Mouse (Mus musculus) adrenal gland, postnatal 10 days (tissue): ENCODE results near the gene Bri3bp. TPM values are rescaled to one million over a fixed set of nuclear protein-coding genes. Genes with fewer than 3 reads are reported as not detected.

Experiments
- microRNA-seq: library from miRNA; unstranded; fragments of <30 nt; microRNA quantifications from one replicate; pipeline ENCODE4 v1.2.0, GENCODE M21; 2021
- total RNA-seq, 2 experiments: library from RNA; stranded (reverse); gene quantifications; 2 replicates each; pipeline ENCODE4 v1.2.3; 2021

The Bri3bp gene
- total RNA-seq, 2 experiments from 2014 or later, result 31.6 to 37.1 TPM

Small RNAs within 50 kb of the gene (microRNA-seq; reads per million reads assigned to microRNA genes)
- not detected for gene Gm27551

Other genes starting within 250 kb of the Bri3bp start
- gene Scarb1, start 100.5 kb upstream of the Bri3bp start, total RNA-seq, result 1,000 to 10,000 TPM in 1 of 2 experiments, 100 to 1,000 TPM in 1; 506 to 1,242 TPM
- under 1 TPM; 0.21 to 0.24 TPM for gene Gm10382, start 52.2 kb upstream of the Bri3bp start, total RNA-seq
- gene Ubc, start 51.4 kb upstream of the Bri3bp start, total RNA-seq, result 1,000 to 10,000 TPM; 1,039 to 1,045 TPM
- gene Dhx37, start 7.4 kb upstream of the Bri3bp start, total RNA-seq, result 10 to 100 TPM; 11.2 to 12.2 TPM
- gene Aacs, start 34.2 kb downstream of the Bri3bp start, total RNA-seq, result 10 to 100 TPM; 18.1 to 18.5 TPM
- gene Tmem132b, start 90.2 kb downstream of the Bri3bp start, total RNA-seq, result 1 to 10 TPM in 1 of 2 experiments, under 1 TPM in 1; 0.70 to 1.2 TPM